Mouse (Mus musculus) lung, postnatal 4 days (tissue): ENCODE measurements at regions not wholly inside any gene's neighbourhood (a gene's known extent, or its start where the extent isn't known, plus 50 kb on each side); places are given as distances from the start of the nearest gene placed in this dataset.

ENCODE experiments used
- DNase-seq, 2 experiments: peaks; one replicate each; pipeline ENCODE4 v3.0.0; 2021

- no peak for DNase-seq
These were observed 177.0 kb downstream of the Rps12 start for GRCm38 (mm10) chr10:23610046-23610445.

DNA sequence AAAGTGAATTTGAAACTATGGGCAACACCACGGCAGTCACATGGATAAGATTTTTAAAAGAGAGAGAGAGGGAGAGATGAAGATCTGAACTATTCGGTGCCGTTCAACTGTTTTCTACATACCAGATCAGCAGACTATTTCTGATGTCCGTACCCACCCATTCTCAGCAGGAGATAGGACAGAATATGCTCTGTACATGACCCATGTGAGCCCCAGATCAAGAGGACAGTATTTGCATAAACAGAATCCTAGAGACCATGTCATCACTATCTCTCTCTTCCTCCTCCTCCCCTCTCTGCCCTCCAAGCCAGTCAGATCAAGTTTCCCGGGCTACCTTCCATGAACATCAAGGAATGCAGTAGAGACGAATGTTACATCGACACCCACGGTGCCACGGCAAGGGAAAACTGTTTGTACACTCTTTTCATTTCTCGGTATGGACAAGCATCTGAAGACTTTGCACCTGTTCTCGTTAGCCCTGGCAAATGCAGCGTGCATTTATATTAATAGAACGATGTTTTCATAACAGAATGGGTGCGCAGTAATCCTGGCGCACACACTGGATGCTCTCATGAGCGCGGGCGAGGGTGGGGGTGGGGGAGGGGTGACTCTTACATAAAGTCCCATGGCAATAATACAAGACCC is 177.7 kb downstream of the Rps12 start:
- DNase-seq = no peak

DNA sequence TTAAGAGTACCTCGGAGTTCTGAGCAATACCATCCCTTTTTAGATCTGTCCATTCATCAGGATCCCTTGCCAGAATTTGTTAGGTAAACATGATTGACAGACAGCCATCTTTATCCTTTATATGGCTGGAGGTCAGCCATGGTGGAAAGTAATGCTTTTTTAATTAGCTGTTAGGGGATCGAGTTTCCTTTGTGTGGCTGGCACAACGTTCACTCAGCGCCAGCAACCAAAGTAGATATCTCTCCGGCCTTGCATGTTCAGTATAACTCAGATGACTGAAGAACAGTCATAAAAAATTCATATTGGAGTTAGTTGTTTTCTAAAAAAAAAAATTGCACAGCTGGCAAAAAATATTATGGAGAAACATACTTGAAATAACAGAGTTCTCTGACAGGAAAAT is 186.4 kb downstream of the Rps12 start:
- DNase-seq = peak in 1 of 2 experiments; percentile 21

GRCm38 (mm10) chr10:23595541-23595940 is 191.5 kb downstream of the Rps12 start:
- DNase-seq = no peak

GRCm38 (mm10) chr10:23580230-23580629 is 206.8 kb downstream of the Rps12 start:
- no peak for DNase-seq

DNA sequence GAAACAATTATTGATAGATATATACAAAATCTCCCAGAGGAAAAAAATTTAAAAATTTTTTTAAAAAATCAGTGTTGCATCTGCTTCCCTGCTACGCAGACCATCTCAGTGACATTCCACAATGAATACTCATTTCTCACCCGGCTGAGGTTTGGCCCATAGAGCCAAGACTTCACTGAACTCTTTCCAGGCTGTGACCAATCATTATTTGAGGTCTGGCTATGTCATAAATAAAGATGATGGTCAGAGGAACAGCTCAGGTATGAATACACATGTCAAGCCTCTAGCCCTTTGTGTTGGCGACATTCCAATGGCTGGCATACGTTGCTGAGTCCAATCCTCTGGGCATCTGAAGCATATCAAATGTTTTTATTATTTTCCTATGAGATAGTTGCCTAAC is 216.1 kb downstream of the Rps12 start:
- DNase-seq = no peak

- no peak for DNase-seq
These were observed 217.7 kb downstream of the Rps12 start for GRCm38 (mm10) chr10:23569386-23569785.

DNA sequence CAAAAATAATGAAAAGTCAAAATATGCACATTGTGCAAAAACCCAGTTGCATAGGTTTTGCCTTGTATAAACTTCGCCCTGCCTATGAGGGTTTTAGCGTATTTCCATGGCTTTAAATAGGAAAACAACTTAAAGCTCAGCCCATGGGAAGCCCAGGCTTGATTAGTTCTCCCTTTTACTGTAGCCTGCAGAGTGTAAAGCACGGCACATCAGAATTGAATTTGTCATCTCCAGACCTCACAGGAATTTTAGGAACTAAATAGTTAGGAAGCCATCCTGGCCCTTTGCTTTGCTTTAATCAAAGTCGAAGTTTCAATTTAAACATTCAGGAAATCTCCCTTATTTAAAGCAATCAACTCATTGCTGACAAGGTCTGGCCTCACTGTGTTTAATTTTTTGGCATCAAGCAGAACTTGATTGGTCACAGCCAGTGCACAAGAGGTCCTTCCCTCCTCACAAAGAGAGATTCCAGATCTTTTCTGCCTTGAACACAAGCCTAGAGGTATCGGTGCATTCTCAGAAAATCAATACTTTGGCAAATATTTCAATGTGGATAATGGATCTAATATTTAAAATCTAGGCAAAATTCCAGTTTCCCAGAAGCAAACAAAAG is 211.8 kb upstream of the Eya4 start:
- DNase-seq = no peak

GRCm38 (mm10) chr10:23559980-23560658 is 209.5 kb upstream of the Eya4 start:
- DNase-seq = peak; percentile 9 to 24

DNA sequence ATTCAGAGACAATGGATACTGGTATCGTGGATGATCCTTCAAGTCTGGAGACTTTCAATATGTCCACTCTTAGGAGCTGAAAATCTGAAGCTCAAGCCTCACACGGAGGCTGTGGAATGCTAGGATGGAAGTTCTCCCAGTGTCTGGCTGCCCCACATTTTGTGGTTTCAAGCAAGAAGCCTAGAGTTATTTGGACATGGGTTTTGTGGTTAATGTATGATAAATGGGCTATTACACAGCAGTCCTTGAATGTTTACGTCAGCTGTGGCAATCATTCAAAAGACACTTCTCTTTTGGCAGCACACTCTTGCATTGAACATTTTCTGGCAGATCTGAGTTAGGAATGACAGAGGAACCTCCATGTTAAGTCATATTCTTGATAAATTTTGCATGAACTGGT is 207.2 kb upstream of the Eya4 start:
- peak in 1 of 2 experiments; percentile 7 for DNase-seq

DNA sequence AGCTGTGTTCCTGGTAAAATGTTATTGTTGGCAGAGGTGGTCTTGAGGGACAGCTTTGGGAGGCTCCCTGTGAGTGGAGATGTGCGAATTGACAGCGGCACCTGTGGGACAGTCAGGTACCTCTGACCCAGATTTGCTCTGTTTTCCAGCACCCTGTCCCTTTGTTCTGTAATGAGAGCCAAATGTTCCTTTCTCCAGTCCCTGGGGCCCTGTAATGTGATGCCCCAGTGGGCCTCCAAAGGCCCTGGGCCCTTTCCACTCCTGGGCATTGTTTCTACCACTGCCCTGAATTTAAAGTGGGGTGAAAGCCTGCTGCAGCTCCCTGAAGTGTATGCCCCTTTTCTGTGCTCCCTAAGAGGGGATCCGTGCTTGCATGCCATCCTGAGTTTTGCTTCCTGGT is 198.6 kb upstream of the Eya4 start:
- no peak for DNase-seq

DNA sequence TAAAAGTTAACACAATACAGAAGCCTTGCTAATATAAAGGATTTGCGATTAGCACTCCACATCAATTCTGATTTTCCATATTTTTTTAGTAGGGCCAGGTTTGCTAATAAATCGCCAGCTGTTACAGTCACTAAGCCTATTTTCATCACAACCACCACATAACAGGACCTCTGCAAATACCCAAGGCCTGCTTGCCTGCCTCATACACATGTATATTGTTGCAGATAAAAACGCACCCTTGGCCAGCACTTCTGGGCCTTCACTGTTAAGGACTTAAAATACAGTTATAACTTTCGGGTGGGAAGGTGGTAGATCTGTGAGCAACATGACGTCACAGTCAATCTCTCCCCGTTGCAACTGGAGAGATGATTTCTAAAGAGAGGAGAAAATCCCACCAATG is 197.7 kb upstream of the Eya4 start:
- DNase-seq = no peak

DNA sequence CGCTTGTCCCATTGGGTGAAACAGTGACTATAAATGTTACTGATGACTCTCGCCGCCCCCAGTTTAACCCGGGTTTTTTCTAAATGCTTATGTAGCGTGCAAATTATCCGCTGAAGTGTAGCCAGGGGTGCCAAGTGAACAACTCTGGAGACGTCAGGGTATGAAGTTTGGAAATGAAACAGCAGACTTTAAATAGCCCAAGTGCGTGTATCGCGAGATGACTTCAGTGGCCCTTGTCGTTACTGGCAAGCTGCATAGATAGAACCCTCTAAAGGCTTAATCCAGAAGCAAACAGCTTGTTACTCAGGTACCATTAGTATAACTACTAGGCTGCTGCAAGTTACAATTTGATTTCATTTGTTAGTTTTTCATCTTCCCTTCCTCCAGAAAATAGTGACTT is 192.1 kb upstream of the Eya4 start:
- no peak for DNase-seq

- no peak for DNase-seq
These were observed 191.3 kb upstream of the Eya4 start for GRCm38 (mm10) chr10:23541914-23542313.

GRCm38 (mm10) chr10:23534636-23535035 is 184.1 kb upstream of the Eya4 start:
- DNase-seq = no peak

DNA sequence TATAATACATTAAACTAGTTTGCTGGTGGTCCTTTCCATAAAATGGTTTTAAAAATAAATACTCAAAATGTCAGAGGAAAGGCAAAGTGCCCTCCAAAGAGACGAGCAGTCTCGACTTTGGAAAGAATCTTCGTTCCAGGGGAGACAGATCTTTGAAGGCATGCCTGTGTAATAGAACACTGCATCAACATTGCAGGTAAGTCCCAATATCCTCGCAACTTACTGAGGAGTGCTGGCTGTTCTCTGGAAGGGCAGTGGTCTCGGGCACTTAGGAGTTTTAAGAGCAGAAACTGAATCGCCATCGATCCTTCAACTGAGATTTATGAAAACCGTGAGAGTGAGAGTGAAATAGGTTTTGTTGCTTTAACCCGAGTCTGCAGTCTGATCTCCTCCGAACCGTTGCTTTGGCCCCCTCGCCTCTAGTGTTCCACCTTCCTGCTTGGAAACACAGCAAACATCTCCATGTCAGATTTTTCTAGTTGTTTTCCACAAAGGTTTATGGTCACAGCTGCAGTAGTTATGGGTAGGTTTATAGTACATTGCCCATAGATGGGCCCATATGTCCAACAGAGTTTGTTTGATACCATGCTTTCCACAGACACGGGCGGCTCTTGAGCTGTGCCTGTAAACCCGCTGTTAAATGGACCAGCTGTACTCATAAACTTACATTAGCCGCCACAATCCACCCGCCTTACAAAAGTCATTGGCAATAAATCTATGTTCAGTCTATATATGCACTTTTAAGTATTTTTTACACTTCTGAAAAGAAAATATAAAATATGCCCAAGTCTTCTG is 181.6 kb upstream of the Eya4 start:
- DNase-seq = no peak

- DNase-seq = no peak
These were observed 180.1 kb upstream of the Eya4 start for GRCm38 (mm10) chr10:23530715-23531114.

- DNase-seq = no peak
These were observed 176.2 kb upstream of the Eya4 start for GRCm38 (mm10) chr10:23526796-23527195.

GRCm38 (mm10) chr10:23522664-23523063 is 172.1 kb upstream of the Eya4 start:
- no peak for DNase-seq

GRCm38 (mm10) chr10:23493647-23494046 is 143.1 kb upstream of the Eya4 start:
- DNase-seq = no peak

DNA sequence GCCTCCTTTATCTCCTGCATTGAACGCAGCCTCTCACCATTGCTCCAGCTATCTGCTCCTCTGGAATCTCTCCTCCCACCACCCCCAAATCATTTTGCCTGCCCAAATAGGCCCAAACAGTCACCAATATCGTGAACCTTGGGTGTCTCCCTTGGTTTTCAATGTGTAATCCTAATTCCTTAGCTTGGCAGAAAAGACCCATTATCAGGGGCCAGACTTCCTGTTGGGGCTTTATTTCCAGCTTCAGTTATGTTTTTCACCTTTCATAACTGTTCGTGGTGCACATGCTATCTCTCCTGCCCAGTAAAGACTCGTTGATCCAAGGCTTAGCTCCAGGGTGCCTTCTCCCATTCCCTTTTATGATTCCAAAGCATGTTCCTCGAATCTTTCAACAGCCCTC is 142.4 kb upstream of the Eya4 start:
- no peak for DNase-seq

DNA sequence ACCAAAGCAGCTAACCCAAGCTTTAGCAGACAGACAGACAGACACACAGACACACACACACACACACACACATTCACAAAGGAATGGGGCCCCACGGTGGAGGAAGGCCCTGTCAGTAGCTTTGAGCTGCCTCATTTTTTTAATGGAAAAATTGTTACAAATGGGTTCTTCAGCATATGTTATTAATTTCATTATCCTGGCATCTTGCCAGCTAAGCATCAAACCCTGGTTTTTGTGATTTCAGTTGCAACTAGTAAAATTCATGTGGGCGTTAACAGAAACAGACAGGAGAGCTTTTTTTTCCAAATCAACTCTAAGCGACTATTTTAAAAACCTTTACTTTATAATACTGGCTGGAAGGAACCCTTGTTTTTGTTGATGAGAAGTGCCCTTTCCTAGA is 138.4 kb upstream of the Eya4 start:
- DNase-seq = no peak

GRCm38 (mm10) chr10:23480474-23480873 is 129.9 kb upstream of the Eya4 start:
- no peak for DNase-seq

DNA sequence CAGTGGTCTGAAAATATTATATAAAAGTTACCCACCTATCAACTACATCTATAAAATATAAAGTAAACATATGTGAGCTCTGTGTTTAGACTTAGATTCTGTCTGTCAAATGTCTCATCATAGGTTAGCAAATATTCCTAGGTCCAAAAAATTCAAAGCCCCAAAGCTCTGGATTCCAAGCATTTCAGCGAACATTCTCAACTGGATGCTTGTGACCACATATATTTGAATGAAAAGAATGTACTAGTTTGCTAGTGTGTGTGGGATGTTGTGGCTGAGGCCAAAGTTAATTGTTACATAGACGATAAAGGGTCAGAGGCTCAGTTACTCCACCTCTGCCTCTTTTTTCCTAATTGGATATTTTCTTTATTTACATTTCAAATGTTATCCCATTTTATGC is 128.3 kb upstream of the Eya4 start:
- DNase-seq = no peak
